Mouse (Mus musculus): ENCODE measurements at regions not wholly inside any gene's neighbourhood (a gene's known extent, or its start where the extent isn't known, plus 50 kb on each side); places are given as distances from the start of the nearest gene placed in this dataset.
"Not testable (repeated sequence)": the region's sequence is repeated elsewhere in the genome, so short reads cannot be mapped to it uniquely, and the experiment has no call there.

- DNase-seq (ENCODE audit: low read depth) = no peak
Observed at GRCm38 (mm10) chr10:38458975-38459374, 362.6 kb downstream of the Rfpl4b start.

- no peak for DNase-seq (ENCODE audit: low read depth)
Observed at GRCm38 (mm10) chr10:38458424-38458823, 363.2 kb downstream of the Rfpl4b start.

- no peak for DNase-seq (ENCODE audit: low read depth)
Observed at GRCm38 (mm10) chr10:38456786-38457185, 364.8 kb downstream of the Rfpl4b start.

- no peak for DNase-seq (ENCODE audit: low read depth)
Observed at GRCm38 (mm10) chr10:38449263-38449662, 372.3 kb downstream of the Rfpl4b start.

GRCm38 (mm10) chr10:38447706-38448105, 373.9 kb downstream of the Rfpl4b start:
- no peak for DNase-seq (ENCODE audit: low read depth)

- no peak for DNase-seq (ENCODE audit: low read depth)
Observed at GRCm38 (mm10) chr10:38447256-38447655, 374.3 kb downstream of the Rfpl4b start.

DNA sequence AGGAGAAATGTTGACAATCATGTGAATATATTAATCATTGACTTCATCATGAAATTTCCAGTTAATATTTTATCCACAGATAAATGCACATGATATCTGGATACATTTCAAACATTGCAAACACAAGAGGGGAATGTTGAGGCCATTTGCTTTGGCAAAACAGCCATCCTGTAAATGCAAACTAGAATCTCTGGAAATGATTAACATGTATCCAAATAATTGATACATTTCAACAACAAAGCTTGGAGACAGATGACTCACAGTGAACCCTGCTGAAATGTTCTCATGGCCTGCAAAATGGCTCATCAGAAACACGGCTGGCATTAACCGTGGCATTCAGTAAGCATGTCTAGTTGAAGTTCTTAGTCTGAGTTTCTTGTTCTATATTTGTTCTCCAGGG, 382.3 kb downstream of the Rfpl4b start:
- DNase-seq (ENCODE audit: low read depth) = no peak

DNA sequence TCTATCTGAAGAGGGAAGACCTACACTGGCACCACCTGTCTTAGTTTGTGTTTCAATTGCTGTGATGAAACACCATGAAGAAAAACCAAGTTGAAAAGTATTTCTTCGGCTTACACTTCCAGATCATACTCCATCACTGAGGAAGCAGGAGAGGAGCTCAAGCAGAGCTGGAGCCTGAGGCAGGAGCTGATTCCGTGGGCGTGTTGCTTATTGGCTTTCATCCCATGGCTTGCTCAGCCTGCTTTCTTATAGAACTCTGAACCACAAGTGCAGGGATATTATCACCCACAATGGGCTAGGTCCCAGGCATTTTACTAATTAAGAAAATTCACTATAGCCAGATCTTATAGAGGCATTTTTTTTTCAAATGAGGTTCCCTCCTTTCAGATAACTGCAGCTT, 384.7 kb downstream of the Rfpl4b start:
- DNase-seq (ENCODE audit: low read depth) = no peak

DNA sequence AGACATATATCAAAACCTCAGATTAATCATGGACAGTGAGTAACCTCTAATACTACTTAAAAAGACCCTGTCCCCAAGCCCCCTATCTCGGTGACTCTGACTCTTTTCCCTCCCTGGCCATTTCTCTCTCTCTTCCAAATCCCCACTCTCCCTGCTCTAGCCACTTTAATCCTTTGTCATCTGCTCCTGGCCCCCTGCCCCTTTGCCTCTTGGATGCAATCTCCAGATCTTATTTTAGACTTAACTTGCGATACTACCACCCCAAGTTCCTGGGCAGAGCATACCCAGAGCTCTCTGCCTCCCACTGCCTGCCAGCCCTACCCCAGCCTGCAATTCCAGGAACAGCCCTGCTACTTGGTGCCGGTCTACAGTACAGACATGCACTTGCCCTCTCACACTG, 400.0 kb downstream of the Rfpl4b start:
- DNase-seq (ENCODE audit: low read depth) = no peak

DNA sequence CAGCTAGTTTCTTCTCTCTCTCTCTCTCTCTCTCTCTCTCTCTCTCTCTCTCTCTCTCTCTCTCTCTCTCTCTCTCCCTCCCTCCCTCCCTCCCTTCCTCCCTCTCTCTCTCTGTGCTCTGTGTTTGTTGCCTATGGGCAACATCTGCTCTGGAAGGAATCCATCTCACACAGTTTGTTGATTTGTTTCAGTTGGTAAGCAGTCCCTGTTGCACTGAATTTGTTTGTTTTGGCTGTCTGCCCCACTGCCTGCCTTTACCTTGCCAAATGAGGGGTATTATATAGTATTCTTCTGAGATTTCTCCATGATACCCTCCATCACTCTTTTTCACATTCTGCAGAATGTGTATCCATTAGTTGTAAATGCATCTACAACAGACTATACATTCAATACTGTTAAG, 401.8 kb downstream of the Rfpl4b start:
- no peak for DNase-seq (ENCODE audit: low read depth)

- no peak for DNase-seq (ENCODE audit: low read depth)
Observed at GRCm38 (mm10) chr10:38383161-38383560, 438.4 kb downstream of the Rfpl4b start.

- no peak for DNase-seq (ENCODE audit: low read depth)
Observed at GRCm38 (mm10) chr10:38381873-38382296, 439.7 kb downstream of the Rfpl4b start.

GRCm38 (mm10) chr10:38380388-38380787, 441.2 kb downstream of the Rfpl4b start:
- DNase-seq (ENCODE audit: low read depth) = no peak

DNA sequence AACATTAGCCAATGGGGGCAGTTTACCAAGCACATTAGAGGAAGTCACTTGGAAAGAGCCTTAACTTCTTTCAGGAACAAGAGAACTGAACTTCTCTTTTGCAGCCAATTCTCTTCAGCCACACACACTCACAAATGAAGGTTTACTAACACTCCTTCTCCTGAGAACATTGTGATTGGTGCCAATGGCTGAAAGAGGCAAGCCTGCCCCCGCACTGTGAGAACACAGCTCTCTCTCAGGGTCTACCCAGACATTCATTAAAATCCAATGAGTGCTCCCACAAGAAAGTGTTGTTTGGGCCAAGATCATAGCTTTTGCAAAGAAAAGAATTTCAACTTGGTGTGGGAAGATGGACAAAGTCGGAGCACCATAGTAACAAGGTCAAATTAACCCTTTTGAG, 454.8 kb downstream of the Rfpl4b start:
- no peak for DNase-seq (ENCODE audit: low read depth)

- no peak for DNase-seq (ENCODE audit: low read depth)
Observed at GRCm38 (mm10) chr10:38364876-38365275, 456.7 kb downstream of the Rfpl4b start.

DNA sequence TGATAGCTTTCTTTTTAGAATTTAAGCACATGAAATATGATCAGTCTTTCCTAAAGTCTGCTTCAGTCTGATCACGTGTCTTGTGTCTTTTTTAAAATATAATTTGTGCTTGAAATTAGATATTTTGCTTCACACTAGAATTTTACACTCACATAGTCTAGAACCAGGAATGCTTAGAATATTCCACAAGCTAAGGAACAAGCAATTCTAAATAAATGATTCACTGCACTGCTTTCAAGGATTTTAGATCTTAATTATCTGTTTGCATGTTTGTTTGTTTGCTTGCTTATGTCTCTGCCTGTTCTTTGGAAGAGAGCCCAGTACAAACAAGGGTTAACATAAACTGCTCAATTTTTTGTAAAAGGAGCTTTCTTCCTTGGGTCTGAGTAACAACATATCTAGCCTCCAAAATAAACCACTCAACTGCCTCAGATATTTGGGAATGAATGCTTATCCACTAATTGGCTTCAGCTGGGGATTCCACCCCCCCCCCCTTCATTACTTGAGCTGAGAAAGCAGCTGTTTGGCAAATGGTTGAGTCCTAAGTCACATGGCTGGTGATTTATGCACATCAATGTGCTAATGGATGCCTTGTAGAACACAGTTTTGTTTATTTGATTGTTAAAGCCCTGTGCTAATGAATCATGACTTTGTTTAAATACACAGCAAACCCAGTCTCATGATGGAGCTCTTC, 463.9 kb downstream of the Rfpl4b start:
- no peak for DNase-seq (ENCODE audit: low read depth)

- DNase-seq (ENCODE audit: low read depth) = no peak
Observed at GRCm38 (mm10) chr10:38353973-38354372, 467.6 kb downstream of the Rfpl4b start.

DNA sequence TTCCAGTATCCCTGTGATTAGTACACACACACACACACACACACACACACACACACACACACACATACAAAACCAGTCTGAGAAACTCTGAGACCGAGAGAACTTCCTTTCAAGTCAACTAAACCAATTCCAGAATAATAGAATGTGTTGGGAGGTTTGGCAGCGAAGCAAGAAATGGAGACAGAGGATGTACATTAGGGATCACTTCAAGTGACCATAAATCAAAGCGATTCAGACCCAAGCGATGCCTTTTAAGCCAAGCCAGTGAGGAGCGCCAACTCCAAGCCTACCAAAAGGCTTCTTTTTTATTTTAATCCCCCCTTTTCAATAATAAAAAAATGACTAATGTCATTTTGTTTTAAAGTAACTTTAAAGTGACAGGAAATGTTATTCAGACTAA, 468.1 kb downstream of the Rfpl4b start:
- no peak for DNase-seq (ENCODE audit: low read depth)

DNA sequence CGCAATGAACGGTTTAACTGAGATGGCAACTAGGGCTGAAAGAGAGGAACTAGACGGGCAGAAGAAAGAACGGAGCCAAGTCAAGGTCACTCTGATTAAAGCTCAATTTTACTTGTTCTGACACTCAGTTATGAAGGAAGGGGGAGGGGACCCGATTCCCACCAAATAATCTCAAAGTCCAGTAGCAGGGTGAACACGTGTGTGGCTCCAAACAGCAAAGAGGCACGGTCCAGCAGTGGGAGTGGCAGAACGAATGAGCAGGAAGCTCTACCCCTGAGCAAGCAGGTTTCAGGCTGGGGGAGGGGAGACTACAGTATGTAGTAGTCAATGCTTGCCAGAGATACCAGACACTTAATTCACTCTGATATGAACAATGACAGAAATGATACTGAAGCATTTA, 474.6 kb downstream of the Rfpl4b start:
- not testable (repeated sequence) for DNase-seq (ENCODE audit: low read depth)

GRCm38 (mm10) chr10:38340406-38341175, 481.0 kb downstream of the Rfpl4b start:
- DNase-seq (ENCODE audit: low read depth) = no peak

DNA sequence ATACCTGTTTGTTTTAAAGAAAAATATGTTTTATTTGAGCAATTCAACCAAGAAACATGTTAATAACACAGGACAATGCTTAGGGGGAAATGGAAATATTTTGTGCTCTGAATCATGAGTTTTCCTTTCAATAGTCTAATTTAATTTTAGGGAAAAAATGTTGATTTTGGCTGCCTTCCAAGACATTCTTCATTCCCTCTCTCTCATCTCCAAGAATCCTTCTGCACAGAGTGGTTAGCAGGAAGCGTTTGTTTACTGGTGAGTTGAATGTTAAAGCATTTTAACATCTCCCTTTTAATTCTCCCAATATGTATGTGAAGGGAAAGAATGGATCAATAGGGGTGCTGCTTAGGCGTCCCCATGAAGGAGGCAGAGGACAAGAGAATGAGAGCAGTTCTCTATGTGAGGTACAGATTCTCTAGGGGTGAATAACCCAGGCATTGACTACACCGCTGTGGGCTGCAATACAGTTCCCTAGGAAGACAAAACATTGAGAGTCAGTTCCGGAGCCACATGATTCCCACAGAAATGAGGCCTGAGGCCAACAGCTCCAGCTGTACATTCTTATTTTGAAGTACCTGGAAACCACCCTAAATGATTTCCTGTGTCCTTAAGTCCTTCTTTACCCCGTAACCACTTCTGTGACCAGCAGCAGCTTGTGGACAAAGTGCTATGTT, 512.7 kb downstream of the Rfpl4b start:
- DNase-seq (ENCODE audit: low read depth) = no peak

DNA sequence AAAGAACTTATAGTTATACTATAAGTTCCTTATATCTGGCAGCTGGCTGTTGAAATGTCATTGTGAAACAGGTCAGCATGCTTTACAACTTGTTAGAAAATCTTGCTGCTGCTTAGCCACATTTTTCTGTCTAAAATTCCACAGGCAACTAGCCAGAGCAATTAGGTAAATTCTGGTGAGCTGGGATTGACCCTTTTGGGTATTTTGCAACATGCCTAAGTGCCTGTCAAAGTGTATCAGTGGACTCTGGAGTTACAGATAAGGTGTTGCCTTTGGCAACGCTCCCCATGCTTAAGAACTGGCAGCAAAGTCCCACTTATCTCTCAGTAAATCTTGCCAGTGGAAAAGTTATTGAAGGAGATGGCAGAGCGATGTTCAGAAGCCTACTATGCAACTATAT, 525.9 kb downstream of the Rfpl4b start:
- no peak for DNase-seq (ENCODE audit: low read depth)

DNA sequence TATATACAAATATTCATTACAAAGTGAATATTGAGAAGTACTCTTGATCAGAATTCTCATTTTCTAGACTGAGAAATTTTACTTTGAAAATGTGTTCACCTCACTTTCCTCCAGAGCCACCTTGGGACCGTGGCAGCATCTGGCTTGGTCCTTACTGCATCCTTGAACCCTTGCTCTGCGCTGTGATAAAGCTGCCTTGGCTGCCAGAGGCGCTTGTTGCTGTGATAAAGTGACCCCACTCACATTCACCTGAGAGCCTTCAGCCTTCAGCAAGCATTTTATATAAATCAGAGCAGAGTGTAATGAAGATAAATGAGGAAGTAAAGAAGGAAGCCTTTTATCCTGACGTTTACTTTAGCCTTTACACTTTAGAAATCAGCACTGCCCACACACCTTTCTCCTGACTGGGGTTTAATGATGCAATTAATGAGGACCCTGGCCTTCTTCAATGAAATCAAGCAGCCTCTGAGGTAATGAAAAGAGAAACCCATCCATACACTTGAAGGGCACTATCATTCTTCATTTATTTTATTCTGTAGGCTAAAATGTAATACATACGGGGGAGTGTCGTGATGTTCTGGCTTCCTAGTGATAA, 532.8 kb downstream of the Rfpl4b start:
- DNase-seq (ENCODE audit: low read depth) = no peak
